Mouse (Mus musculus) CH12F3 (cell line): ENCODE measurements around the gene Zc3h13.

Experiments used
- in situ Hi-C: fragments of 300-500 bp; cut with MboI; formaldehyde crosslinking; loops from 2 replicates; pipeline ENCODE4 v1.14.3; 2020; ENCODE audit warnings: low sequenced_read_pairs

Gene Zc3h13

GRCm38 (mm10) chr14:75320269-75320668 lies 36.1 kb downstream of the Zc3h13 start:
- in situ Hi-C loops: no loop called here

GRCm38 (mm10) chr14:75323354-75323753 lies 39.2 kb downstream of the Zc3h13 start:
- in situ Hi-C loops: no loop called here

DNA sequence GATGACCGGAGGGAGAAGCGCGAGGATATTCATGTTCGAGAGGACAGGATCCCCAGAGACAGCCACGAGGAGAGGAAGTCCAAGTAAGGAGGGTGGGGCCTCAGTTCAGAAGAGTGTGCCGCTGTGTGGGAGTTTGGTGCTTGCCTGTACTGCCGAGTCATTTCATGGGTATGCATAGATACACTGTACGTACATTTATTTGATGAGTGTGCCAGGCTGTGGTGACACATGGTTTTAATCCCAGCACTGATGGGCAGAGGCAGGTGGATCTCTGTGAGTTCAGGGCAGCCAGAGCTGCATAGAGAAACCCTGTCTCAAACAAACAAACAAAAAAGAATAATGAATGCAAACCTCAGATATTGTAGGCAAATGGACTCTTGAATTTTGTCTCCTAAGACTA lies 43.9 kb downstream of the Zc3h13 start:
- in situ Hi-C loops: no loop called here

- in situ Hi-C loops: no loop called here
These were observed 46.4 kb downstream of the Zc3h13 start for GRCm38 (mm10) chr14:75330621-75331020.

DNA sequence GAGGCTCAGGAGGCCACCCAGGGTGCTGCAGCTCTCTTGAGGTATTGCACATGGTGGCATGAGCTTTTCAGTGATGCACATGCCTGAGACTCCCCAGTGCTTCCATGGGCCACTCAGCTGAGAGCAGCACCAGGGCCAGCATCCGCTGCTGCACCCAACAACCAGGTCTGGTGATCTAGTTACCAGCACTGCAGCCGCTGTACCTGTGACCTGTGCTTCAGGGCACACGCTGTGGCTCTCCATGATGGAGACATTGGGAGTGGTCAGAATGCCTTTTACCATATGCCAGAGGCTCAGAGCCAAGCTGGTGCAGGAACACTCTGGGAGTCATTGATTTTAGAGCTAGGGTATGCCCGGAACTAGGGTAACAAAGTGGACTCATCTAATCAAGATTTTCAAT lies 50.1 kb downstream of the Zc3h13 start:
- in situ Hi-C loops: no loop called here

GRCm38 (mm10) chr14:75337884-75338283 lies 53.7 kb downstream of the Zc3h13 start:
- in situ Hi-C loops: no loop called here

DNA sequence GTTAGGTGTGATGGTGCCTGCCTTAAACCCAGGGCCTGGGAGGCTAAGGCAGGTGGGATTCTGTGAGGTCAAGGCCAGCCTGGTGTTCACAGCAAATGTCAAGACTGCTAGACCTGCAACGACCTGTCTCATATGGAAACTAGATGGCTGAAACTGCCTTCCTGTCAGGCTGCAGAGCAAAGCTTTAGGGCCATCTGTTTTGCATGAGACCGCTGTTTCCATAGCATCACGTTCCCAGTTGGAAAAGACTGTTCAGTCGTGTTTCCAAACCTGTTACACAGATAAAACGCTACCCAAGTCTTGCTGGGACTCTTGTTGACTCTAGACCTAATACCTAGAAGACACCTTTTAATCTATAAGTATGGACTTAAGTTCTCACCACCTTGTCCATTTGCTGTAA lies 61.9 kb downstream of the Zc3h13 start:
- in situ Hi-C loops: no loop called here

DNA sequence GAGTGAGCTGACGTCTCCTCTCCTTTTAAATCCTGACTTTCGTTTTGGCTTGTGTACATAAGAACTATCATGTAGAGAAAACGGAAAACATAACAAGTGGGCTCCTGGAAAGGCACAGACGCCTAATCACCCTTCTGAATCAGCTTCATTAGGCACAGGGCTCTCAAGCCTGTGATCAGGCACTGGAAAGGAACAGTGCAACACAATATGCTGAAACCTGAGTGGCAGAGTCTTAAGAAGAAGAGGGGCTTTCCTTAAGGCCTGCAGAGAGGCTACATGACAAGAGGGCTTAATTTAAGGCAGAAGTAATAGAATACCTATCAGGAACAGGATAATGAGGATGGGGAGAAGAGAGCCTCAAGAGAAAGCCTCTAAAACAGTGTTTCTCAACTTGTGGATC lies 67.5 kb downstream of the Zc3h13 start:
- in situ Hi-C loops: no loop called here

- in situ Hi-C loops: no loop called here
These were observed 79.1 kb downstream of the Zc3h13 start for GRCm38 (mm10) chr14:75363316-75363715.

DNA sequence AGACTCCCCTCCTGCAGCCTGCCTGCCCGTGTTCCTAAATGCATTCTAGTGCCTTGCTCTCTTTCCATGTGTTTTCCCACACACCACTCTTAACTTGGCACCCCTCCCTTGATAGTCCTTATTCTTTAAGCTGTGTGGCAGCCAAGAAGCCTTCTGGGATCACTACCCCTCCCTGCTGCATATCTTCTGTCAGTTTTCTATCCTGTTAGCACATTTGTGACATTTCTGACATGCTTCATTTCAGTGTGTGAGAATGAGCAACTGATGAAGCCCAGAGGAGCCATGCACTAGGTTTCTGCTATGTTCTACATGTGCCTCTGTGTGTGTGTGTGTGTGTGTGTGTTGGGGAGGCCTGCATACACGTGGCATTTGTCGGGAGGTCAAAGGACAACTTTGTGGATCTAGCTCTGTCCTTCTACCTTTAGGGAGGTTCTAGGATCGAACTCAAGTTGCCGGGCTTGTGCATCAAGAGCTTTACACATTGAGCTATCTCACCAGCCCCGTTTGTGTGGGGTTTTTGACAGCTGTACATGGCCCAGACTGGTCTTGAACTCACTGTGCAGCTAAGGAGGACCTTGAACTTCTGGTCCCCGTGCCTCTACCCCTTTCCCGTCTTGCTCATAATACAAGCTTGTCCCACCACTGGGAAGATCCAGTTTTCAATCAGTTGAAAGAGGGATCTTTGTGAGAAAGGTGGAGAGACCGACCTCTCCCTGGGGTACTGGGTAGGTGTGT lies 81.3 kb downstream of the Zc3h13 start:
- in situ Hi-C loops: no loop called here

GRCm38 (mm10) chr14:75366741-75367140 lies 82.6 kb downstream of the Zc3h13 start:
- in situ Hi-C loops: no loop called here

GRCm38 (mm10) chr14:75367503-75367902 lies 83.3 kb downstream of the Zc3h13 start:
- in situ Hi-C loops: no loop called here

- in situ Hi-C loops: no loop called here
These were observed 85.7 kb downstream of the Zc3h13 start for GRCm38 (mm10) chr14:75369880-75370279.

DNA sequence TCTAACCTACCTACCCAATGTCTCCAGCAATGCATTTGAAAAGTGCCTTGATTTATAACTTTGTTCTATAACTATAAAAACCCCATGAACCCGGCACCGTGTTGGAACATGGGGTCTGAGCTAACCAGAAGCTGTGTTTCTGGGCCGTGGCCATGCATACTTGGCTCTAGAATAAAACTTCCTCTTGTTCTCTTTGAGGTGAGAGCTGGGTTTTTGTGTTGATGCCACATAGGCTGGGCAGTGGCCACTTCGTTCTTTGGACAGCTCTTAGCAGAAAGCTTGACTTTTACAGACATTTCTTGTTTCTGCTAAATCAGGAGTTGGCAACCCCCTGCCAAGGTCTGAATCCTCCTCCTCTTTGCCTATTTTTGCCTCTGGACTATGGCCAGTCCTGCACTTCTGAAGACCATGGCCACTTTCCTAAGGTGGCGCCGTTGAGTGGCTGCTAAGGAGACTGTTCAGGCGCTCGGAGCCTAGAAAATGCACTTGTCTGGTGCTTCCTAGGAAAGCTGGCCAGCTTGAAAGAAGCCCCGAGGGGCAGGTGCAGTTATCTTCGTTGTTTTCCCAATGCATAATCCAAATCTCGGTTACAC lies 90.9 kb downstream of the Zc3h13 start:
- in situ Hi-C loops: no loop called here

- in situ Hi-C loops: no loop called here
These were observed 92.1 kb downstream of the Zc3h13 start for GRCm38 (mm10) chr14:75376256-75376655.

DNA sequence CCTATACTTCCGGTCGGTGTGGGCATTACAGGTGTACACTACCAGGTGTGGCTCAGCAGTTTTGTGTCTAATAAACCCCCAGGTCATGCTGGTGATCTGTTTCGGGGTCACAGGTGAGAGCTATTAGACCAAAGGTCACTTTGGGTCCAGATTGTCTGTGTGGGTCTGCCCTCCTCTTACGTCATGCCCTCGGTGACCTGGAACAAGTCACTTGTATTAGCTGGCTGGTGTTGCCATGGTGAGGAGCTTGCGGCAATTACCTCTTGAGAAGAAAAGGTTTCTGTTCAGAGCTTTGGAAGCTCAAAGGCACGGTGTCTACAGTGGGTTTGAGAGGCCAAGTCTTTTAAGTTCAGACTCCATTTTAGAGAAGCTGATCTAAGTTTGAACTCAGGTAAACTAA lies 93.4 kb downstream of the Zc3h13 start:
- in situ Hi-C loops: no loop called here
